Mouse (Mus musculus): ENCODE data around the gene Ralgps2.

DNA sequence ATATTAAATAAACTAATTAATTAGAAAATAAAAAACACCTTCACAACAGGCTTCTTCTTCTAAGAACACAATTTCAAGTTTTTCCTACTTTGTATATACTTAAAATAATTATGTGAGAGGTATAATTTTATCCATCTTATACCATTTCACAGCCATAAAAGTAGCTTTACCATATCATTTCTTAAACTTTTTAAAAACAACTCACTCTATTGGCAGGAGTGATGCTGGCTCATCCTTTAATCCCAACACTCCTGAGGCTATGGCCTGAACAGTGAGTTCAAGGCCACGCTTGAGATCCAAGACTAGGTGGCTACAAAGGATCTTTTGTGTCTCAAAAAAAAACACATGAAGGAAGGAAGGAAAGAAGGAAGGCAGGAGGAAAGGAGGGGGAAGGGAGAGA is 15.9 kb downstream of the Ralgps2 start:
- no peak for TF ChIP-seq POLR2A (IDR thresholded peaks at IDR 0.05; ENCODE audit: low read depth, low read length)
- TF ChIP-seq CTCF (conservative IDR thresholded peaks at IDR 0.05; ENCODE audit: insufficient read depth, insufficient read length, low read depth, low read length) = no peak
